Mouse (Mus musculus): Measurements from ENCODE around the gene Ovol2. TPM values are rescaled to one million over a fixed set of nuclear protein-coding genes. Genes with fewer than 3 reads are reported as not detected.

Gene Ovol2
- polyA plus RNA-seq, 1 experiment from 2014 or later = 0.41 TPM

DNA sequence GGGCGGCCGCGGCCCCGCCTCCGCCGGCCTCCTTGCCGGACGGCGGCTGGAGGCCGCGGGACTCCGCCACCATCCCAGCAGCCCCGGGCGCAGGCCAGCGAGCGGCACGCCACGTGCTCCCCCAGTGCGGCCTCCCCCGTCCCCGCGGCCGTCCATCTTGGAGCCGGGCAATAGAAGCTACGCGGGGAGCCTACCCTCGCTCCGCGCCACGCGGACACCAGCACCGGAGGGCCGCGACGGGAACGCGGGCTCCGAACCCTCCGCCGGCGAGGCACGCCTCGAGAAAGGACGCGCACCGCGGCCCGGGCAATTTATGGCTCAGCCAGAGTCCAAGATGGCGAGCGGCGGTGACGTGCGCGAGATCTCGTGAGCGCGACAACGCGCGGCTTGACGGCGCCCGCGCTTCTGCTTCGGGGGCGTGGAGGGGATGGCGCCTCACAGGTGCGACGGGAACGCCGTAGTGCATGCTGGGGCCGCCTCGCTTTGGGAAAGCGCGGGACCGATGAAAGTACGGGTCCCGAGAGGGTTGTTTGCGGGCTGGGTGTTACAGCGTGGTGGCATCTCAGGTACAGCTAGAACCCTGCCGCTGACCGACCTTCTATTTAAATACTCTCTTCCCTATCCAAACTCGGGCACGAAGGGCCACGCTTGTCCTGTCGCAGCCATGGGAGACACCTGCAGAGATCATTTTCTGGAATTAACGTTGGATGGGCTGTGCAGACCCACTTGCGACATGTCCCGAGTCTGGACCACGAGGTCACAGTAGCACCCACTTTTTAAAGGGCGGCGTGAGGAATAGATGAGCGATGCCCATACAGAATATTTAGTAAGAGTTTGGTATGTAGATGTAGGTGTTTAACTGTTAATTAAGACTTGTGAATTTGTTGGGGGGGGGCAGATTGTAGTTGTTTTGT, 61.2 kb downstream of the Ovol2 start, which contains the start of the genes Mgme1 and Snx5:
Gene Mgme1 (plus strand): TSS at position 157 of the 914 bp plus-strand sequence.
Gene Snx5 (minus strand): TSS at position 400 of the 914 bp plus-strand sequence.
- H3K36me3 ChIP-seq = peaks cover 32% of the 10 kb centered on the region
- H3K9me3 ChIP-seq (replicated peaks) = no peaks in the 10 kb centered on the region
- H3K4me3 ChIP-seq = peak within 1 kb of the TSS; percentile 90
- no peaks in the 10 kb centered on the region for H3K27me3 ChIP-seq (ENCODE audit: low read depth, poor library complexity, severe bottlenecking)
- H3K4me1 ChIP-seq = peaks cover 33% of the 10 kb centered on the region
- H3K27ac ChIP-seq = peak within 1 kb of the TSS; percentile 97
- DNase-seq (ENCODE audit: low spot score) = peak; percentile 97
- under 1% methylated on average over 91 of the region's 93 CpGs for WGBS

DNA sequence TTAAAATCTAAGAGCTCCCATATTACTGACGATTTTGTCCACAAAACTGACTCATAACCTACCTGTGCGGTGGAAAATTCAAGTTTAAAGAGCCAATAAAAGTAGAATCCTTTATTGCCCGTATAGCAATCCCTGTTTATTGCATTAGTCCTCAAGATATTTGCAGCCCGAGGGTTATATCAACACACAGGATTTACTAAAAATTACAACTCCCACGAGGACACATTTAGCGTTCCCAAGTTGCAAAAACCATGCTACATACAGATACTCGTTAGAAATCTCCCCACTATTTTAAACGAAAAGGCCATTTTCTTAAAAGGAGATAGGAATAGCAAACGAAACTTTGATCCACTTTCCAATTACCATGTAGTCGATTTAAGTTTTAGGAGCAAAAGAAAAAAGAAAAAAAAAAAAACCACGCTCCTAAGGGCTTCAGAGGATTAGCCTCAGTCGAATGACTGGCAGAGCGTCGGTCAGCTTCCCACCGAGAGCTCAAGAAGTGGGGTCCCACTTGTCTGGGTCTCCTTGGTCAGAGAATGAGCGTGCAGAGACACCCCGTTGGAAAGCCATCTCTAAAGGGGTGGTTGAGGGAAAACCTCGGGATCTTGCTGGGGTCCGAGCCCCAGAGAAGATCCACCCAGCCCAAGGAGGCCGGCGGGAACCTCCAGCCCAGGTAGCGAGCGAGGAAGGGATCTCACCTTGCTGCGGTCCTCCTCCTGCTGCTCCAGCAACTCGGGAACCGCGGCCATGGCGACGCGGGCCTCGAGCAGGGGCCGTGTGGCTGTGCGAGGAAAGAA, 62.1 kb downstream of the Ovol2 start:
- Histone ChIP-seq H3K36me3 (peaks cover 40% of the 10 kb centered on the region), H3K4me3 (peak overlapping the region; percentile 90), H3K27ac (peak overlapping the region; percentile 97), H3K27me3 (ENCODE audit: low read depth, poor library complexity, severe bottlenecking) (no peaks in the 10 kb centered on the region), H3K9me3 (replicated peaks) (no peaks in the 10 kb centered on the region), H3K4me1 (peaks cover 32% of the 10 kb centered on the region)
- WGBS = under 1% methylated on average over 33 of the region's 33 CpGs
- no peak for DNase-seq (ENCODE audit: low spot score)

DNA sequence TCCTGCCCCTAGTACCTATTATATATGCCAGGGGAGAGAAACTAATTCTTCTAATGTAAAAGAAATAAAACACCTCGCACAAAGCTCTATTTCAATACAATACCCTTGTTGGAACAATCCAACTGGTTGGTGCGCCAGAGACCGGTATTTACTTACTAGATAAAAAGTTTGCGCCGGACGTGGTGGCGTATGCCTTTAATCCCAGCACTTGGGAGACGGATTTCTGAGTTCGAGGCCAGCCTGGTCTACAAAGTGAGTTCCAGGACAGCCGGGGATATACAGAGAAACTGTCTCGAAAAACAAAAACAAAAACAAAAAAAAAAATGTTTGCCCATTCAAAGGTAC, 62.7 kb downstream of the Ovol2 start:
- no peak for DNase-seq (ENCODE audit: low spot score)
- no peaks in the 10 kb centered on the region for H3K9me3 ChIP-seq (replicated peaks)
- H3K27ac ChIP-seq = peak overlapping the region; percentile 97
- H3K4me3 ChIP-seq = peak overlapping the region; percentile 90
- 0% methylated on average over 11 of the region's 11 CpGs for WGBS
- H3K27me3 ChIP-seq (ENCODE audit: low read depth, poor library complexity, severe bottlenecking) = no peaks in the 10 kb centered on the region
- H3K36me3 ChIP-seq = peaks cover 46% of the 10 kb centered on the region
- peaks cover 29% of the 10 kb centered on the region for H3K4me1 ChIP-seq

DNA sequence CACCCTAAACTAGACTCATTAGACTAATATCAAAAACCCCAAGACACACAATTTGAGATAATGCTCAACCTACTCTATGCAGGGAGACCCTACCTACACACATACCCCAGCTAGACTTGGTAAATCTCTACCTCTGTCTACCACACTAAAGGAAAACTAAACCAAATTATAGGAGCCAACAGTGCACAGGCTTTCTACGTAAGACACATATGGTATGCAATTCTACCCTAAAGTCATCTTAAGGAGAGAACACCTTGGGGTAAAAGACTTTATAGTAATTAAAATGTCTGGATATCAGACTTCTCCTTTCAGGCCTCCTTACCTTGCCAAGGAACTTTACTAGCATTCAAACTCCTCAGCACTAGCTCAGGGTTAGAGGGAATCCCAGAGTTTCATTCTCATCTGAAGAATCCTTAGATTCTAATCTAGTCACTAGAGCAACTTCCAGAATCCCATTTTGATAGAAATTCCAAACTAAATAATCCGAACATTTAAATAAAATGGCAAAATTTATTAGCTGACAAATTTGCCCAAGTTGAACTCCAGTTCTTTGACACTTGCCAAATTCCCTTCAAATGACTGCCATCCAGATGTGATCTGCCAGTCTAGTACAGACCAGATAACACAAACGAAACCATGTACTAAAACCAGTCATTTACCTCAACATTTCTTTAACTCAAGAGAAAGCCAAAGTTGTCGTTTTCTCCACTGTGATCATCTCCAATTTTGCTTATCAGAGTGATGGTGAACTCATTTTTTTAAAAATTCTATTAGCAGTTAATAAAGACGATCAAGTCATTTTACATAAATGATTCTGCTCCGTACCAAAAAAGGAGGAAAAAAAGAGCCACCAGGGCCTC, 63.3 kb downstream of the Ovol2 start:
- Histone ChIP-seq H3K4me3 (peak overlapping the region; percentile 90), H3K27ac (peak overlapping the region; percentile 97), H3K27me3 (ENCODE audit: low read depth, poor library complexity, severe bottlenecking) (no peaks in the 10 kb centered on the region), H3K9me3 (replicated peaks) (no peaks in the 10 kb centered on the region), H3K4me1 (peaks cover 29% of the 10 kb centered on the region), H3K36me3 (peaks cover 52% of the 10 kb centered on the region)
- 5% methylated on average over 6 of the region's 6 CpGs for WGBS
- no peak for DNase-seq (ENCODE audit: low spot score)

DNA sequence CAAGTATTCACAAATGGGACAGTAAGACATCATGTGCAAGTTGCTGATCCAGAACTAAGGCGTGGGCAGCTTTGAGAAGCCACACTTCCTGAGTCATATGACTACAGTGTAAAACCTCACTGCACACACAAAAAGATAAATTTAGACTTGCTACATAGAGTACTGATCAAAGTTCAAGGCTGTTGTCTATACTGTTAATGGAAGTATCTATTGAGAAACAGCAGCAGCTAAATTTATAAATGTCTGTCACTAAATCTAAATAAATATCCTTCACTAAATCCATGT, 64.3 kb downstream of the Ovol2 start:
- no peaks in the 10 kb centered on the region for H3K9me3 ChIP-seq (replicated peaks)
- 35% methylated on average over 1 of the region's 1 CpGs for WGBS
- peak overlapping the region; percentile 90 for H3K4me3 ChIP-seq

DNA sequence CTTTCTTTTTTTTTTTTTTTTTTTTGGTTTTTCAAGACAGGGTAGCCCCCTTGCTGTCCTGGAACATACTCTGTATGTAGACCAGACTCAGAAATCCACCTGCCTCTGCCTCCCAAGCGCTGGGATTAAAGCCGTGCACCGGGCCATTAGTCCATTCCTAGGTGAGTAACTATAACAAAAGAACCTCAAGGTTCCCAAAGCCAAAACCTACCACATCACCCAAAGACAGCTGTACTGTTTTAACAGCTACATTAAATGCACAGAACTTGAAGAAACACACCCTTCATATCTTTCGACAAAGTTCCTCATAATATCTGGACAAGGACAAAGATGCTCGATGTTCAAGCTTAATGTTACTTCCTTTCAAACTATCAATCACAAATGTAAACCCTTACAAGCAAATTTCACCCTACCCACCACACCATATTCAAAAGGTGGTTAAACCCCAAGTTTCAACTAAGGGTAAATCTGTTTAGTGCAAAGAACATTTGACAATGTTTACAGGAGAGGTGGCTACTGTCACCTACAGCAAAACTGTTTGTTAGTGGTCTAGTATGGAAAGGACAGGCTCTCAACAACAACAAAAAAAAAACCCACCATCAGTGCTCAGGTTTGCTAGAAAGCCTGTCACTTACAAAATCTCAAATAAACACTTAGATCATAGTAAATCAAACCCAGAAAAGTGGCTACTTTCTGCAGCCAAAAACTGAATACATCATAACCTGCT, 64.8 kb downstream of the Ovol2 start:
- H3K27ac ChIP-seq = no peak overlapping the region
- H3K4me3 ChIP-seq = peak overlapping the region; percentile 90; the same call in 1 of the 2 replicates
- peaks cover 64% of the 10 kb centered on the region for H3K36me3 ChIP-seq
- no peaks in the 10 kb centered on the region for H3K27me3 ChIP-seq (ENCODE audit: low read depth, poor library complexity, severe bottlenecking)
- H3K4me1 ChIP-seq = peaks cover 29% of the 10 kb centered on the region
- no peaks in the 10 kb centered on the region for H3K9me3 ChIP-seq (replicated peaks)
- WGBS = 54% methylated on average over 5 of the region's 5 CpGs
- no peak for DNase-seq (ENCODE audit: low spot score)

More for the DNA sequence above, 64.3 kb downstream of the Ovol2 start:
- DNase-seq (ENCODE audit: low spot score) = no peak
- Histone ChIP-seq H3K27ac (no peak overlapping the region), H3K36me3 (peaks cover 62% of the 10 kb centered on the region), H3K4me1 (peaks cover 29% of the 10 kb centered on the region), H3K27me3 (ENCODE audit: low read depth, poor library complexity, severe bottlenecking) (no peaks in the 10 kb centered on the region)

DNA sequence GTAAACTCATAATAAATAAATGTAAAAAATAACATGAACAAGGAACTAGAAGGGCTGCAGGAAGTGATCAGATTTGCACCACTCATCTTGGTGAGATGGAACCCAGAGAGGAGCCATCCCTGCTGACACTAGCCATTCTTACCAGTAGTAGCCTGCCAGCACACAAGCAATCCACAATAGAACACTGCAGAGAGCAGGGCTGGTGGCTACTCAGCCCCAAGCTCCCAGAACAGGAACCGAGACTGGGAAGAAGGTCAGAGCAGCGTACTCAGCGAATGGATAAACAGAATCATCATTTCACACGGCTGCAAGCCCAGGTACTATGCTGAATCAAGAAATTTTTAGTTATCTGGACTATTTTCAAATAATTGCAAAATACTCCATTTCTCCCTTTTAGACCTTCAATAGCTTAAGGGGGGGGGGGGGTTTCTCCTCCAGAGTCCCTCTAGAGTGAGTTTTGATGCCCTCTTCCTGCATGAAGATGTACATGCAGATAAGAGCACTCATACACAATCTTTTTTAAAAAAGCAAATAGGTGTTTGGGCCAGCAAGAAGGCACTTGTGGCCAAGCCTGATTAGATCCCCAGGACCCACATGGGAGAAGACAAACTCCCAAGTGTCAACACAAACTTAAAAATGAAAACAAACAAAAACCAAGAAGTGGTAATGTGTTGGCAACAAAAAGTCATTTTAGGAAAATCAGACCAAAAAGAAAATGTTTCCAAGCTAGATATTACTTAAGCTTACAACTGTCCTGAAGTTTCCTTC, 65.8 kb downstream of the Ovol2 start:
- Histone ChIP-seq H3K4me1 (peaks cover 27% of the 10 kb centered on the region), H3K27me3 (ENCODE audit: low read depth, poor library complexity, severe bottlenecking) (no peaks in the 10 kb centered on the region), H3K4me3 (no peak overlapping the region), H3K36me3 (peaks cover 72% of the 10 kb centered on the region), H3K27ac (no peak overlapping the region), H3K9me3 (replicated peaks) (no peaks in the 10 kb centered on the region)
- 55% methylated on average over 4 of the region's 4 CpGs for WGBS
- DNase-seq (ENCODE audit: low spot score) = no peak

DNA sequence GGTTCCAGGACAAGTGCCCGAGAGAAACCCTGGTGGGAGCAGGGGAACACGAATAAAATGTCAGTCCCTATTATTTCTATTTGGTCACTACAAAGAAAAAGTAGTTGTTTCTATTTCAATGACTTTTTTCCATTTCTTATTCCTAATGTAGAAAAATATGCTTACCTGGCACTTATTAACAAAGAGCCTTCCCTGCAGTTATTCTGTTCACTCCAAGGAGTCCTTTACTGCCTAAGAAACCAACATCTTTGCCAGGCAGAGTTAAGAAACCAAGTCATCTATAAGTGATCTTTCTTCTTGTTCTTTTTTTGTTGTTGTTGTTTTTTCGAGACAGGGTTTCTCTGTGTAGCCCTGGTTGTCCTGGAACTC, 66.8 kb downstream of the Ovol2 start:
- 79% methylated on average over 3 of the region's 3 CpGs for WGBS
- H3K9me3 ChIP-seq (replicated peaks) = no peaks in the 10 kb centered on the region
- peaks cover 23% of the 10 kb centered on the region for H3K4me1 ChIP-seq
- DNase-seq (ENCODE audit: low spot score) = no peak
- H3K27me3 ChIP-seq (ENCODE audit: low read depth, poor library complexity, severe bottlenecking) = no peaks in the 10 kb centered on the region
- H3K36me3 ChIP-seq = peaks cover 82% of the 10 kb centered on the region
- H3K4me3 ChIP-seq = no peak overlapping the region
- H3K27ac ChIP-seq = no peak overlapping the region

DNA sequence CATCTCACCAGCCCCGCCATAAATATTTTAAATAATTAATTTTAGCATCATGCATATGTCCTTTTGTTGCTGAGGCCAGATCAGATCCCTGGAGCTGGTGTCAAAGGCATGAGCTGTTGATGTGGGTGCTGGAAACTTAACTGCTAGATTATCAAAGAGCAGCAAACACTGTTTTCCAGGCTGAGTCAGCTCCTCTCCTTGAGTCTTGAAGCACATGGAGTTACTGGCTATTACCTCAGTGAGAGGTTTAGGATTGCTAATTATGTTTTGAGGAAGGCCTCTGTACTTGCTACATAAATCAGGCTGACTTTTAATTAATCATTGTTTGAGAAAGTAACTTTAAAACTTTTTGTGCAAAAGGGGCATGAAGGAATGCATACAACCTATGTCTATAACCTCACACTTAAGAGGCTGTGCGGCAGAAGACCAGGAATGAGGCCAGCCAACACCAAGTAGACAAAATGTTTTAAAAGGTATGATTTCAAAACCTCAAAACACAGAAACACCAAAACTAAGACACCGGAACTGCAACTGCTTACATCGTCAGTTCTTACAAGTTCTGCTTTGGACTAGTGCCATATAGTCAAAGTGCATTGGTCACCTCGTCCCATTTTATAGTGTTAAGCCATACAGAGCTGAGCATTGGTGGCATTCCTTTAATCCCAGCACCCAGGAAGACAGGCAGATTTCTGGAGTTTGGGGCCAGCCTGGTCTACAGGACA, 67.4 kb downstream of the Ovol2 start:
- Histone ChIP-seq H3K27ac (no peak overlapping the region), H3K27me3 (ENCODE audit: low read depth, poor library complexity, severe bottlenecking) (no peaks in the 10 kb centered on the region), H3K4me1 (peaks cover 23% of the 10 kb centered on the region), H3K36me3 (peaks cover 88% of the 10 kb centered on the region), H3K9me3 (replicated peaks) (no peaks in the 10 kb centered on the region), H3K4me3 (no peak overlapping the region)
- no peak for DNase-seq (ENCODE audit: low spot score)
- 87% methylated on average over 5 of the region's 5 CpGs for WGBS

DNA sequence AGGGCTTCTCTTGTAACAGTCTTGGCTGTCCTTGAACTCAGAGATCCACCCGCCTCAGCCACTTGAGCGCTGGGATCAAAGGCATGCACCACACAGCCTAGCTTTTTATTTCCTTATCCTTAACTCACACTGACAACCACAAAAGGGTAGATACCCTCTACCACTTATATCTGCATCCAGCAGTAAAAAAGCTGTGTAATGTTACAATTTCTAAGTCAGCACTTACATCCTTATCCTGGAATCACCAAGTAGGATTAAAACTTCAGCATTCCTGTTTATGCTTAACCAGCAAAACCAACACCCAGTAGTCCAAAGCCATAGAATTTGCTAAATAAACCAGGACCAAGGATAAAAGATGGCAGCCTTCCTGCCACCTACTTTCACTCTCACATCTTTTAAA, 69.1 kb downstream of the Ovol2 start:
- 91% methylated on average over 2 of the region's 2 CpGs for WGBS
- no peak overlapping the region for H3K4me3 ChIP-seq
- no peaks in the 10 kb centered on the region for H3K27me3 ChIP-seq (ENCODE audit: low read depth, poor library complexity, severe bottlenecking)
- DNase-seq (ENCODE audit: low spot score) = no peak
- H3K27ac ChIP-seq = no peak overlapping the region
- peaks cover 97% of the 10 kb centered on the region for H3K36me3 ChIP-seq
- H3K4me1 ChIP-seq = peaks cover 14% of the 10 kb centered on the region
- H3K9me3 ChIP-seq (replicated peaks) = no peaks in the 10 kb centered on the region
